ENCODE assay signal across 8 mouse cellular contexts in the genomic region with DNA sequence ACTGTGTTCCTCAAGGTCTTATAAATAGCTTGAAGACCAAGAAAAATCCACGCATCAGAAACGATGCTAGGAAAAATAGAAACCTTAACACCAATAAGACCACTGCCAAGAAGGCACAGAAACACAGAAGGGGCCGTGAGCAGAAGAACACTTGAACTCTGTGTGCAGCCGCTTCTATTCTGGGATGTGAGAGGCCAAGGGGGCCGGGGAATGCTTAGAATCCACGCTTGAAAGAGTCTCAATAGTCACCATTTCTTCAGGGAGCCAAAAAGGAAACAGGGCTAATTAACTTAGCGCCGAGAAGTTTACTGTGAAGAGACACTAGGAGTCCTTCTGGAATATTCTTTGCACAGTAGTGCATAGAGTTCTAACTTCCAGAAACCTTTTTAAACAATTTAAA.
DNase-seq lines count a peak whose midpoint lies in the region; ATAC-seq and TF ChIP-seq lines count a peak whose summit lies in the region.
"Had no signal": no experiment of that assay in that cellular context is flagged by ENCODE, and none has a peak within 500 bp of the region (broad histone marks: within the 10 kb centered on the region; RNA-seq: fewer than 3 reads in every experiment).

No protein-coding gene starts in this region.

- no peak for ATAC-seq in heart, embryonic 14.5 days (ENCODE audit: insufficient number of reproducible peaks, insufficient read depth, low FRiP score, low read depth)
- ATAC-seq in lung, embryonic 14.5 days (ENCODE audit: insufficient read depth), result no peak
- peak; percentile 38 for ATAC-seq in forebrain, postnatal 0 days

- H3K4me2 ChIP-seq in heart, embryonic 14.5 days (ENCODE audit: low read length), result peak overlapping the region; percentile 2; the same call in 1 of the 2 replicates
- no peak overlapping the region for H3K4me2 ChIP-seq in lung, embryonic 14.5 days
- H3K4me2 ChIP-seq in forebrain, postnatal 0 days (ENCODE audit: low read depth), result no peak overlapping the region

- no peak for DNase-seq in heart, adult 18-20 months
- peak; percentile 34 for DNase-seq in lung, embryonic 14.5 days
- no peak for DNase-seq in lung, postnatal 4 days
- DNase-seq in embryo, embryonic 10 days (ENCODE audit: low spot score), result peak; percentile 60
- DNase-seq in forebrain, postnatal 0 days, result peak; percentile 43
- DNase-seq in kidney, adult 9 months, result no peak

- peak overlapping the region; percentile 83 to 85 for H3K27ac ChIP-seq in heart, embryonic 14.5 days (replicated peaks in 1 of 2; ENCODE audit: control insufficient read depth in 1 of 2, insufficient read depth in 1 of 2, low read depth in 2 of 2, low read length in 2 of 2)
- no peak overlapping the region for H3K27ac ChIP-seq in lung, embryonic 14.5 days (ENCODE audit: low read depth)
- H3K27ac ChIP-seq in forebrain, postnatal 0 days (ENCODE audit: low read depth, low read length), result no peak overlapping the region
- H3K27ac ChIP-seq: liver, embryonic 14.5 days had no signal

- H3K9ac ChIP-seq in heart, embryonic 14.5 days (ENCODE audit: low read length), result no peak overlapping the region; the same call in 1 of the 2 replicates
- H3K9ac ChIP-seq in lung, embryonic 14.5 days, result no peak overlapping the region
- no peak overlapping the region for H3K9ac ChIP-seq in forebrain, postnatal 0 days
- H3K9ac ChIP-seq: liver, embryonic 14.5 days had no signal

- no peaks in the 10 kb centered on the region for H3K27me3 ChIP-seq in heart, embryonic 14.5 days (ENCODE audit: control insufficient read depth, insufficient read depth, low read length)
- no peaks in the 10 kb centered on the region; the same call in 1 of the 2 replicates for H3K27me3 ChIP-seq in lung, embryonic 14.5 days (ENCODE audit: insufficient read depth, low read length)
- no peaks in the 10 kb centered on the region for H3K27me3 ChIP-seq in forebrain, postnatal 0 days (ENCODE audit: insufficient read depth, low read length)

- 18% methylated on average over 8 of the region's 8 CpGs for WGBS in heart, embryonic 14.5 days
- WGBS in lung, embryonic 14.5 days, result 43% methylated on average over 8 of the region's 8 CpGs
- WGBS in forebrain, postnatal 0 days, result 4% methylated on average over 8 of the region's 8 CpGs

- H3K36me3 ChIP-seq in heart, embryonic 14.5 days (ENCODE audit: control insufficient read depth, insufficient read depth, low read length), result no peaks in the 10 kb centered on the region
- no peaks in the 10 kb centered on the region for H3K36me3 ChIP-seq in lung, embryonic 14.5 days (ENCODE audit: insufficient read depth)
- H3K36me3 ChIP-seq in forebrain, postnatal 0 days (ENCODE audit: insufficient read depth), result no peaks in the 10 kb centered on the region

- H3K9me3 ChIP-seq in heart, embryonic 14.5 days (ENCODE audit: control insufficient read depth, low read length), result no peaks in the 10 kb centered on the region
- H3K9me3 ChIP-seq in lung, embryonic 14.5 days (ENCODE audit: low read depth, low read length), result no peaks in the 10 kb centered on the region
- no peaks in the 10 kb centered on the region for H3K9me3 ChIP-seq in forebrain, postnatal 0 days (ENCODE audit: low read length)

- no peak for TF ChIP-seq CTCF in lung, embryonic 14.5 days (IDR thresholded peaks at IDR 0.05; ENCODE audit: low read depth)
- no peak for TF ChIP-seq CTCF in forebrain, postnatal 0 days (IDR thresholded peaks at IDR 0.05; ENCODE audit: low read depth)

- H3K4me1 ChIP-seq in heart, embryonic 14.5 days (ENCODE audit: control insufficient read depth in 2 of 2, insufficient read depth in 2 of 2, low read length in 2 of 2), result peaks cover 6 to 11% of the 10 kb centered on the region in 2 experiments
- no peaks in the 10 kb centered on the region for H3K4me1 ChIP-seq in lung, embryonic 14.5 days (ENCODE audit: insufficient read depth)
- peaks cover 6% of the 10 kb centered on the region; the same call in 1 of the 2 replicates for H3K4me1 ChIP-seq in forebrain, postnatal 0 days (ENCODE audit: insufficient read depth)

- H3K4me3 ChIP-seq in heart, embryonic 14.5 days (ENCODE audit: control insufficient read depth in 1 of 2, insufficient read depth in 1 of 2, low read depth in 1 of 2, low read length in 2 of 2), result no peak overlapping the region
- no peak overlapping the region for H3K4me3 ChIP-seq in lung, embryonic 14.5 days (ENCODE audit: low read depth, low read length)
- H3K4me3 ChIP-seq in forebrain, postnatal 0 days (ENCODE audit: low read depth, low read length), result no peak overlapping the region

Comparison
In these comparisons a context has a peak if more than half of its experiments do, and no peak if none do; other contexts are left out.
1. DNase-seq: peak in lung, embryonic 14.5 days (single experiment), embryo, embryonic 10 days (single experiment) and forebrain, postnatal 0 days (single experiment); none in heart, adult 18-20 months (0 of 2), lung, postnatal 4 days (0 of 2) and kidney, adult 9 months (single experiment).
2. H3K27ac ChIP-seq: peak in heart, embryonic 14.5 days (2 of 2); none in lung, embryonic 14.5 days (single experiment) and forebrain, postnatal 0 days (single experiment).